Mouse (Mus musculus) liver, embryonic 14.5 days (tissue): ENCODE data around the gene Gm11937. TPM values are rescaled to one million over a fixed set of nuclear protein-coding genes. Genes with fewer than 3 reads are reported as not detected.

ENCODE experiments used
- ATAC-seq: fragments of 200-750 bp; cut with Nextera tagmentation; 2 replicates; pipeline ENCODE4 v1.8.0; 2017; ENCODE audit warnings: moderate number of reproducible peaks, mild to moderate bottlenecking, moderate library complexity; ENCODE audit not compliant: insufficient read depth
- DNase-seq, 3 experiments: peaks; one replicate each; pipeline ENCODE4 v3.0.0-alpha.2; 2012 to 2013; ENCODE audit warnings: low read depth in 3 of 3, low spot score in 3 of 3
- H3K27ac ChIP-seq: fragments of 300-500 bp; sonication (generic); 2 replicates; pipeline ENCODE4 v1.5.1; 2014; ENCODE audit warnings: moderate library complexity, mild to moderate bottlenecking, control low read depth, inconsistent platforms
- H3K27me3 ChIP-seq: fragments of 300-500 bp; sonication (generic); 2 replicates; pipeline ENCODE4 v1.6.1; 2014; ENCODE audit warnings: mild to moderate bottlenecking, low read length, moderate library complexity; ENCODE audit not compliant: control insufficient read depth, insufficient read depth
- H3K36me3 ChIP-seq: fragments of 300-500 bp; sonication (generic); replicated peaks from 2 replicates; pipeline ENCODE4 v1.6.1; 2014; ENCODE audit warnings: low read depth; ENCODE audit not compliant: control insufficient read depth, insufficient read depth
- H3K4me1 ChIP-seq, 2 experiments: fragments of 200-500 bp in 1 of 2; fragments of 300-500 bp in 1 of 2; sonication (generic) in 1 of 2; replicated peaks; 2 replicates each; pipeline ENCODE4 v1.6.1; 2012 to 2014; ENCODE audit warnings: antibody characterized with exemption in 1 of 2, inconsistent platforms in 1 of 2, low read length in 1 of 2; ENCODE audit not compliant: control insufficient read depth in 2 of 2, insufficient read depth in 2 of 2
- H3K4me2 ChIP-seq: fragments of 300-500 bp; sonication (generic); 2 replicates; pipeline ENCODE4 v1.6.1; 2014; ENCODE audit warnings: low read depth, mild to moderate bottlenecking, control low read depth, moderate library complexity
- H3K4me3 ChIP-seq, 2 experiments: fragments of 200-500 bp in 1 of 2; fragments of 300-500 bp in 1 of 2; sonication (generic) in 1 of 2; 2 replicates each; pipeline ENCODE4 v1.5.1; 2012 to 2014; ENCODE audit warnings: low read depth in 2 of 2, low read length in 2 of 2, mild to moderate bottlenecking in 2 of 2, control low read depth in 1 of 2, inconsistent platforms in 1 of 2, moderate library complexity in 1 of 2; ENCODE audit not compliant: insufficient read depth in 1 of 2
- H3K9ac ChIP-seq: fragments of 300-500 bp; sonication (generic); replicated peaks from 2 replicates; pipeline ENCODE4 v1.6.1; 2014; ENCODE audit warnings: mild to moderate bottlenecking, control low read depth, moderate library complexity
- H3K9me3 ChIP-seq: fragments of 300-500 bp; sonication (generic); 2 replicates; pipeline ENCODE4 v1.6.1; 2016; ENCODE audit warnings: low read length, mixed read lengths; ENCODE audit not compliant: control insufficient read depth
- CTCF ChIP-seq: IDR thresholded peaks from 2 replicates; pipeline ENCODE4 v1.5.1; 2016; ENCODE audit warnings: antibody characterized with exemption, low read depth, control low read depth
- EP300 ChIP-seq: IDR thresholded peaks from 2 replicates; pipeline ENCODE4 v1.6.1; 2016; ENCODE audit warnings: antibody characterized with exemption, low read depth
- WGBS: fragments of 180-500 bp; shearing (Covaris S2); extraction: QIAGEN DNeasy Blood & Tissue Kit; methylation state at CpG from one replicate; pipeline ENCODE4 v1.1.7; 2014; ENCODE audit not compliant: insufficient replicate concordance; 5-methylcytosine and 5-hydroxymethylcytosine counted together
- polyA plus RNA-seq, 2 experiments: library from polyadenylated mRNA; depleted of rRNA in 1 of 2; stranded (reverse) in 1 of 2; unstranded in 1 of 2; fragments of >200 nt; fragmentation: Nextera tagmentation in 1 of 2; extraction: Ambion mirVana in 1 of 2; gene quantifications; 2 replicates each; pipeline versions ENCODE4 v1.2.1 to v1.2.3; 2012 to 2014

The Gm11937 gene
- polyA plus RNA-seq, 2 experiments, result not detected

DNA sequence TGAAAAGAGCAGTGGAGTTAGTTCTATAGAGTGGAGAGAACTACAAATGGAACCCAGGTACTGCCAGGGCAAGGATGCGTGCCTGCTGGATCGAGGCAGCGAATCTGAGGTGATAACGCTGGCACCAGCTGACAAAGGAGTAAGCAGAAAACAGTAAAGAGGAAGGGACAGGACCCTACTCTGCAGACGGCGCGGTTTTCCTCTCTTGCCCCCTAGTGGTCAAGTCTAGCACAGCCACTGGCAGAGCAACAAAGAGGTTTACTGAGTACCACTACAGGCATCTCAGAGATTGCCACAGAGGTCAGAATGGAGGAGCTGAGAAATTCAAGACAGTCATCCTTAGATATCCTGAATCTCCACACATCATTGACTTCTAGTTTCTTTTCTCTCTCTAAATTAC lies 35.9 kb downstream of the Gm11937 start:
- H3K9me3 ChIP-seq, result no peaks in the 10 kb centered on the region
- H3K4me3 ChIP-seq, result no peak overlapping the region
- no peak overlapping the region for H3K9ac ChIP-seq
- DNase-seq (peak in 2 of 3 experiments; percentile 3 to 7), ATAC-seq (no peak)
- H3K27me3 ChIP-seq, result no peaks in the 10 kb centered on the region
- H3K4me2 ChIP-seq, result no peak overlapping the region
- H3K4me1 ChIP-seq, result no peaks in the 10 kb centered on the region
- no peaks in the 10 kb centered on the region for H3K36me3 ChIP-seq
- 3% methylated on average over 7 of the region's 7 CpGs for WGBS
- peak; percentile 81 for TF ChIP-seq CTCF
- TF ChIP-seq EP300, result no peak
- H3K27ac ChIP-seq, result no peak overlapping the region

DNA sequence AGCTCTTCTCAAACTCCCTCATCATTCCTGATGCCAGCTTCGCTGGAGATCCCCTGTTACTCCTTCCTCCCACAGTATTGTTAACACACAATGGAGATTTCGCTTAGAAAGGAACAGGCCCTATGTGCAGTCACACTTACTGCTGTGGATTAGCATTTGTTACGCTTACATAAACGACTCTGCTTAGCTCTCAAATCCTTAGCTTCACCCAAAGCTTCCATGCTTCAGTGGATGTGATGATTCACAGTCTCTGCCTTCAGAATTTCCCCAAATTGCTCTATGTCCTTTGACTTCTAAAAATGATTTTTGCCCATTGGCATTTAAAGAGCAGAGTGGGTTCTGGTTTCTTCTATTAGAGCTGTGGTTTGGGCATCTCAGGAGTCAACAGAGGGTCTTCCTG lies 36.8 kb downstream of the Gm11937 start:
- Histone ChIP-seq H3K4me3 (no peak overlapping the region), H3K9ac (no peak overlapping the region), H3K4me1 (no peaks in the 10 kb centered on the region), H3K27ac (no peak overlapping the region), H3K36me3 (no peaks in the 10 kb centered on the region), H3K9me3 (no peaks in the 10 kb centered on the region), H3K4me2 (no peak overlapping the region), H3K27me3 (no peaks in the 10 kb centered on the region)
- WGBS, result 39% methylated on average over 4 of the region's 4 CpGs
- no peak for TF ChIP-seq CTCF
- no peak for TF ChIP-seq EP300
- ATAC-seq (no peak), DNase-seq (no peak)

DNA sequence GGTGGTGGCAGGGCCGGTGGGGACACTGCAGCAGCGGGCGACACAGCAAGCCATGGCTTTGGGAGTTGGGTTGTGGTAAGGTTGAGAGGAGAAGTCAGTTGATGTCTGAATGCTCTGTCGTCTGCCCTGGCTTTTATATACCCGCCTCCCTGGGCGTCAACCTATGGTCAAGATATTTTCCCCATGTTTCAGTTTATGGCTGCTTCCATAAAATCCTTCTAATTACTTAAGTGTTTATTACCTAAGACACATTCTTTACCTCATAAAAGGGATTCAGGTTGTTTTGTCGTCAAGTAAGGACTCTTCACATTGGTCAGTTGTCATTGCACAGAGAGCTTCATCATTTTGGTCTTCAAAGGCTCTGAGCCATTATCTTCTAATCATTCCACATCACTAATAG lies 43.5 kb downstream of the Gm11937 start, which contains the start of gene Krtap3-1:
TSS of gene Krtap3-1 (minus strand) at position 101 of the 400 bp plus-strand sequence.
- Histone ChIP-seq H3K27ac (no peak within 1 kb of the TSS), H3K4me2 (no peak within 1 kb of the TSS), H3K9ac (no peak within 1 kb of the TSS), H3K36me3 (no peaks in the 10 kb centered on the region), H3K4me3 (no peak within 1 kb of the TSS), H3K27me3 (no peaks in the 10 kb centered on the region), H3K4me1 (no peaks in the 10 kb centered on the region), H3K9me3 (no peaks in the 10 kb centered on the region)
- TF ChIP-seq CTCF, result no peak
- no peak for TF ChIP-seq EP300
- ATAC-seq (no peak), DNase-seq (no peak)
- WGBS, result 70% methylated on average over 7 of the region's 7 CpGs

DNA sequence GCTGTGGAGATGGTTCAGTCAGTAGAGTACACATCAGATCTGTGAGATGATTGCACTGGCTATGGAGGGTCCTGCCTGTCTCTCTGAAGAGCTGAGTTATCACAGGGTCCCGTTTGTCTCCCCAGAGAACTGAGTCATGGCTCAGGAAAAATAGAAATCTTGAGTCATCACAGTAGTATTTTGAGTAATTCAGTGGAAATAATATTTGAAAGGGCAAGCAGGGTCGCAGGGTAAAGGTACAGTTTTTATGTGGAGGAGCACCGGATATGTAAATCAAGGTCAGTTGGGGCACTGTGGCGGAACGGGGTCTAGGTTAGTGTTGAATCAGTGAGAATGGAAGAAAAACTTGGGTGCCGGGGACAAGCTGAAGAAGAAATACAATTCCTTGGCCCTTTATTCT lies 47.4 kb downstream of the Gm11937 start:
- Histone ChIP-seq H3K36me3 (no peaks in the 10 kb centered on the region), H3K4me3 (no peak overlapping the region), H3K27ac (no peak overlapping the region), H3K4me1 (no peaks in the 10 kb centered on the region), H3K9me3 (no peaks in the 10 kb centered on the region), H3K4me2 (no peak overlapping the region), H3K9ac (no peak overlapping the region), H3K27me3 (no peaks in the 10 kb centered on the region)
- 60% methylated on average over 6 of the region's 6 CpGs for WGBS
- TF ChIP-seq CTCF (no peak), EP300 (no peak)
- DNase-seq (no peak), ATAC-seq (no peak)

Other genes with a start within 250 kb of the Gm11937 start
Only the 30 nearest of the 37 such genes appear.
- not detected in 2 replicates for gene Krt12, start 187.9 kb downstream of the Gm11937 start, polyA plus RNA-seq (2012; rRNA removed)
- gene Krt12, start 187.9 kb downstream of the Gm11937 start, polyA plus RNA-seq (2014; fragmentation: Nextera tagmentation; extraction: Ambion mirVana), result not detected in 2 replicates
- 8.5 and 15.2 TPM in 2 replicates for gene Krt20, start 172.0 kb downstream of the Gm11937 start, polyA plus RNA-seq (2012; rRNA removed)
- 20.0 and 21.6 TPM in 2 replicates for gene Krt20, start 172.0 kb downstream of the Gm11937 start, polyA plus RNA-seq (2014; fragmentation: Nextera tagmentation; extraction: Ambion mirVana)
- 0.24 and 0.32 TPM in 2 replicates for gene Krt23, start 117.1 kb downstream of the Gm11937 start, polyA plus RNA-seq (2012; rRNA removed)
- gene Krt23, start 117.1 kb downstream of the Gm11937 start, polyA plus RNA-seq (2014; fragmentation: Nextera tagmentation; extraction: Ambion mirVana), result 0.24 and 1.00 TPM in 2 replicates
- not detected in 2 replicates for gene Krt39, start 88.9 kb downstream of the Gm11937 start, polyA plus RNA-seq (2012; rRNA removed)
- gene Krt39, start 88.9 kb downstream of the Gm11937 start, polyA plus RNA-seq (2014; fragmentation: Nextera tagmentation; extraction: Ambion mirVana), result not detected in 2 replicates
- gene Krt40, start 67.0 kb downstream of the Gm11937 start, polyA plus RNA-seq (2012; rRNA removed), result not detected in 2 replicates
- gene Krt40, start 67.0 kb downstream of the Gm11937 start, polyA plus RNA-seq (2014; fragmentation: Nextera tagmentation; extraction: Ambion mirVana), result not detected in 2 replicates
- not detected in 2 replicates for gene Krtap3-3, start 59.3 kb downstream of the Gm11937 start, polyA plus RNA-seq (2012; rRNA removed)
- gene Krtap3-3, start 59.3 kb downstream of the Gm11937 start, polyA plus RNA-seq (2014; fragmentation: Nextera tagmentation; extraction: Ambion mirVana), result not detected in 2 replicates
- gene Krtap3-2, start 53.3 kb downstream of the Gm11937 start, polyA plus RNA-seq (2012; rRNA removed), result not detected in 2 replicates
- gene Krtap3-2, start 53.3 kb downstream of the Gm11937 start, polyA plus RNA-seq (2014; fragmentation: Nextera tagmentation; extraction: Ambion mirVana), result not detected in 2 replicates
- not detected in 2 replicates for gene Gm11939, start 50.7 kb downstream of the Gm11937 start, polyA plus RNA-seq (2012; rRNA removed)
- gene Gm11939, start 50.7 kb downstream of the Gm11937 start, polyA plus RNA-seq (2014; fragmentation: Nextera tagmentation; extraction: Ambion mirVana), result not detected in 2 replicates
- not detected in 2 replicates for gene Krtap3-1, start 43.6 kb downstream of the Gm11937 start, polyA plus RNA-seq (2012; rRNA removed)
- not detected in 2 replicates for gene Krtap3-1, start 43.6 kb downstream of the Gm11937 start, polyA plus RNA-seq (2014; fragmentation: Nextera tagmentation; extraction: Ambion mirVana)
- not detected in 2 replicates for gene Krtap1-5, start 29.2 kb downstream of the Gm11937 start, polyA plus RNA-seq (2012; rRNA removed)
- not detected in 2 replicates for gene Krtap1-5, start 29.2 kb downstream of the Gm11937 start, polyA plus RNA-seq (2014; fragmentation: Nextera tagmentation; extraction: Ambion mirVana)
- not detected in 2 replicates for gene Krtap1-4, start 26.5 kb downstream of the Gm11937 start, polyA plus RNA-seq (2012; rRNA removed)
- not detected in 2 replicates for gene Krtap1-4, start 26.5 kb downstream of the Gm11937 start, polyA plus RNA-seq (2014; fragmentation: Nextera tagmentation; extraction: Ambion mirVana)
- gene Krtap1-3, start 18.9 kb downstream of the Gm11937 start, polyA plus RNA-seq (2012; rRNA removed), result not detected in 2 replicates
- gene Krtap1-3, start 18.9 kb downstream of the Gm11937 start, polyA plus RNA-seq (2014; fragmentation: Nextera tagmentation; extraction: Ambion mirVana), result not detected in 2 replicates
- gene Krtap9-3, start 12.1 kb downstream of the Gm11937 start, polyA plus RNA-seq (2012; rRNA removed), result not detected in 2 replicates
- not detected in 2 replicates for gene Krtap9-3, start 12.1 kb downstream of the Gm11937 start, polyA plus RNA-seq (2014; fragmentation: Nextera tagmentation; extraction: Ambion mirVana)
- gene Gm11938, start 6.9 kb downstream of the Gm11937 start, polyA plus RNA-seq (2012; rRNA removed), result not detected in 2 replicates
- not detected in 2 replicates for gene Gm11938, start 6.9 kb downstream of the Gm11937 start, polyA plus RNA-seq (2014; fragmentation: Nextera tagmentation; extraction: Ambion mirVana)
- not detected in 2 replicates for gene Krtap2-4, start 4.7 kb upstream of the Gm11937 start, polyA plus RNA-seq (2012; rRNA removed)
- gene Krtap2-4, start 4.7 kb upstream of the Gm11937 start, polyA plus RNA-seq (2014; fragmentation: Nextera tagmentation; extraction: Ambion mirVana), result not detected in 2 replicates
- gene Gm11562, start 10.2 kb upstream of the Gm11937 start, polyA plus RNA-seq (2012; rRNA removed), result not detected in 2 replicates
- gene Gm11562, start 10.2 kb upstream of the Gm11937 start, polyA plus RNA-seq (2014; fragmentation: Nextera tagmentation; extraction: Ambion mirVana), result not detected in 2 replicates
- gene Krtap4-1, start 18.0 kb upstream of the Gm11937 start, polyA plus RNA-seq (2012; rRNA removed), result not detected in 2 replicates
- not detected in 2 replicates for gene Krtap4-1, start 18.0 kb upstream of the Gm11937 start, polyA plus RNA-seq (2014; fragmentation: Nextera tagmentation; extraction: Ambion mirVana)
- gene Krtap4-2, start 24.9 kb upstream of the Gm11937 start, polyA plus RNA-seq (2012; rRNA removed), result not detected in 2 replicates
- not detected in 2 replicates for gene Krtap4-2, start 24.9 kb upstream of the Gm11937 start, polyA plus RNA-seq (2014; fragmentation: Nextera tagmentation; extraction: Ambion mirVana)
- gene Krtap4-7, start 33.9 kb upstream of the Gm11937 start, polyA plus RNA-seq (2012; rRNA removed), result not detected in 2 replicates
- gene Krtap4-7, start 33.9 kb upstream of the Gm11937 start, polyA plus RNA-seq (2014; fragmentation: Nextera tagmentation; extraction: Ambion mirVana), result not detected in 2 replicates
- not detected in 2 replicates for gene Gm11555, start 40.0 kb upstream of the Gm11937 start, polyA plus RNA-seq (2012; rRNA removed)
- gene Gm11555, start 40.0 kb upstream of the Gm11937 start, polyA plus RNA-seq (2014; fragmentation: Nextera tagmentation; extraction: Ambion mirVana), result not detected in 2 replicates
- gene Gm11563, start 48.8 kb upstream of the Gm11937 start, polyA plus RNA-seq (2012; rRNA removed), result not detected in 2 replicates
- not detected in 2 replicates for gene Gm11563, start 48.8 kb upstream of the Gm11937 start, polyA plus RNA-seq (2014; fragmentation: Nextera tagmentation; extraction: Ambion mirVana)
- not detected in 2 replicates for gene Krtap4-6, start 55.8 kb upstream of the Gm11937 start, polyA plus RNA-seq (2012; rRNA removed)
- not detected in 2 replicates for gene Krtap4-6, start 55.8 kb upstream of the Gm11937 start, polyA plus RNA-seq (2014; fragmentation: Nextera tagmentation; extraction: Ambion mirVana)
- not detected in 2 replicates for gene Gm14190, start 80.6 kb upstream of the Gm11937 start, polyA plus RNA-seq (2012; rRNA removed)
- gene Gm14190, start 80.6 kb upstream of the Gm11937 start, polyA plus RNA-seq (2014; fragmentation: Nextera tagmentation; extraction: Ambion mirVana), result not detected in 2 replicates
- not detected in 2 replicates for gene Gm14180, start 124.1 kb upstream of the Gm11937 start, polyA plus RNA-seq (2012; rRNA removed)
- gene Gm14180, start 124.1 kb upstream of the Gm11937 start, polyA plus RNA-seq (2014; fragmentation: Nextera tagmentation; extraction: Ambion mirVana), result not detected in 2 replicates
- not detected in 2 replicates for gene Gm11595, start 162.7 kb upstream of the Gm11937 start, polyA plus RNA-seq (2012; rRNA removed)
- gene Gm11595, start 162.7 kb upstream of the Gm11937 start, polyA plus RNA-seq (2014; fragmentation: Nextera tagmentation; extraction: Ambion mirVana), result not detected in 2 replicates
- gene Krtap4-8, start 170.5 kb upstream of the Gm11937 start, polyA plus RNA-seq (2012; rRNA removed), result not detected in 2 replicates
- not detected in 2 replicates for gene Krtap4-8, start 170.5 kb upstream of the Gm11937 start, polyA plus RNA-seq (2014; fragmentation: Nextera tagmentation; extraction: Ambion mirVana)
- gene Krtap4-9, start 175.0 kb upstream of the Gm11937 start, polyA plus RNA-seq (2012; rRNA removed), result not detected in 2 replicates
- not detected in 2 replicates for gene Krtap4-9, start 175.0 kb upstream of the Gm11937 start, polyA plus RNA-seq (2014; fragmentation: Nextera tagmentation; extraction: Ambion mirVana)
- not detected in 2 replicates for gene Gm11596, start 183.3 kb upstream of the Gm11937 start, polyA plus RNA-seq (2012; rRNA removed)
- gene Gm11596, start 183.3 kb upstream of the Gm11937 start, polyA plus RNA-seq (2014; fragmentation: Nextera tagmentation; extraction: Ambion mirVana), result not detected in 2 replicates
- not detected in 2 replicates for gene Gm11569, start 188.7 kb upstream of the Gm11937 start, polyA plus RNA-seq (2012; rRNA removed)
- not detected in 2 replicates for gene Gm11569, start 188.7 kb upstream of the Gm11937 start, polyA plus RNA-seq (2014; fragmentation: Nextera tagmentation; extraction: Ambion mirVana)
- not detected in 2 replicates for gene Gm11554, start 194.3 kb upstream of the Gm11937 start, polyA plus RNA-seq (2012; rRNA removed)
- not detected in 2 replicates for gene Gm11554, start 194.3 kb upstream of the Gm11937 start, polyA plus RNA-seq (2014; fragmentation: Nextera tagmentation; extraction: Ambion mirVana)